Mouse (Mus musculus) CD4-positive, CD25-positive, alpha-beta regulatory T cell, adult 4 months (primary cell): ENCODE results near the gene Nup85. TPM values are rescaled to one million over a fixed set of nuclear protein-coding genes. Genes with fewer than 3 reads are reported as not detected.

ENCODE experiments used
- ATAC-seq: one replicate; pipeline ENCODE4 v1.8.0; 2017
- polyA plus RNA-seq, 2 experiments: library from polyadenylated mRNA; unstranded; fragments of 100-300 nt; shearing (Covaris generic); gene quantifications; one replicate each; pipeline ENCODE4 v1.2.1; 2017

Gene Nup85
- polyA plus RNA-seq, 2 experiments from 2014 or later: 64.4 to 82.5 TPM

GRCm38 (mm10) chr11:115614346-115615107 lies 50.3 kb downstream of the Nup85 start:
- ATAC-seq: no peak

DNA sequence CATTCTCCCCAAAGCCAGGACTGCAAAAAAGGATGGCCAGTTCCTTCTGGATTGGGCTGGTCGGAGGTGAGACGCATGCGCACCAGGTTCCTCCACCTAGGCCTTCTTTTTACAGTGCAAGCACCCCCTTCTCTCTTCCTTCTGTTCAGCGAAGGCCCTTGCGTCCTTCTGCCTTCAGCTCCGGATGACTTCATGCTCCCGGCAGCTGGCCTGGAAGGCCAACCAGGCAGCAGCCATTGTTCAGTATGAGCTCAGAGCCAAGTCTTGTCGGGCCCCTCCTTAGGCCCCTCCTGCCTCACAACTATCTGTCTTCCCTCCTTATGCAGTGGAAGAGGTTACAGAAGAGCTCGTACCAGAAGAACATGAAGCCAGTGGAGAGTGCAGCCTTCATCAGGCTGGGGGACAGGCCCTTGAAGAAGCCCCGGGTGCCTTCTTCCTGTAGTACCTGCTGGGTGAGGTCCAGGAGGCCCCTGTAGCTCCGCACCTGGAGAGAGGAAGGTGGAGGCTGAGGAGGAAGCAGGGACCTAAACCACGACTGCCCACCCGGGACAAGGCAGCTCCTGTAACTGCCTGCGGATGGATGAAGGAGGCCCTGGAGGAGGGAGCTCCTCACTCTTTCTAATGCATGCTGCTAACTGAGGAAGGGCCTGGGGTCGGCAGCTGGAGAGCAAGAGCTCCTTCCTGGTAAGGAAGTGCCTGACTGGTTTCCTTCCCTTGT lies 51.0 kb downstream of the Nup85 start:
- ATAC-seq: no peak

DNA sequence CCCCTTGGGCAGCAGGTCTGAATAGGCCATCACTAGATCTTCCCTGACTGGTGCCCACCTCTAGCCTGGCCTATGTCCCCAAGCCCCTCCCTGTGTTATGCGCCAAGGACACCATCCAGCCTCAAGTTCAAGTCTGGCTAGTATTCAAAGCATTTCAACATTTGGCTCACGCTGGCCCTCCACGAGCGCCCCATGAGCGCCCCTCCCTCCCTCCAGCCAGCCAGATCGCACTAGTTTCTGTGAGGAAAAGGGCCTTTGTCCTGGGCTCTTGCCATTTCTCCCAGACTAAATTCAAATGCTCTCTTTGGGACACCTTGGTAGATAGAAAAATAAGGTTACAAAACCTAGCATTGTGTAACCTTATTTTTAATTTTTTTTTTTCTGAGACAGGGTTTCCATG lies 51.6 kb downstream of the Nup85 start:
- ATAC-seq: no peak

DNA sequence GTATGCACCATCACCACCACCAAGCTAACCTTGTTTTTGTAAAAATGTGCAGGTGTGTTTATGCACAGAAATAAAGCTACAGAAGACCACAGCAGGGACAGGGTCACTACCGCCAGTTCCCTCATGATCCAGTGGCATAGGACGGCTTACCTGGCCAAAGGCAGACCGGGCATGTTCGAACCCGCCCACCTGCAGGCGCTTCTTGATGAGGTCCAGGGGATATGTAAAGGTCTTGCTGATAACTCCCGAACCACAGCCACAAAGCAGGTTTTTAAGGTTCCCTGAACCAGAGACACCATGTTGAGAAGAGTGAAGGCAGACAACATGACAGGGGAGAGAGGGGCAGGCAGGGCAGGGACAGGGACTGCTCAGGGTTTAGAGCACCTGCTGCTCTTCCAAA lies 52.1 kb downstream of the Nup85 start:
- ATAC-seq: no peak

DNA sequence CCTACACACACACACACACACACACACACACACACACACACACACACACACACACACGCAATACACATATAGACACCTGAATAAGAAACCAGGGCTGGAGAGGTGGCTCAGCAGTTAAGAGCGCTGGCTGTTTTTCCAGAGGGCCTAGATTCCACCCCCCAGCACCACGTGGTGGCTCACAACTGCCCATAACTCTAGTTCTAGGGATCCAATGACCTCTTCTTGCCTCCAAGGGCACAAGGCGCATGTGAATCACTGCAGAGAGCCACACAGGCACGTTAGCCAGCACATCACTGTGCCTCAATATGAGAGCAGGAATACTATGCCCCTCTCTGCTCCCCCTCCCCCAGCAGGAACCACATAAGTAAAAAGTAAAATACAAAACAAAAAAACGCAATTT lies 52.7 kb downstream of the Nup85 start:
- ATAC-seq: no peak

DNA sequence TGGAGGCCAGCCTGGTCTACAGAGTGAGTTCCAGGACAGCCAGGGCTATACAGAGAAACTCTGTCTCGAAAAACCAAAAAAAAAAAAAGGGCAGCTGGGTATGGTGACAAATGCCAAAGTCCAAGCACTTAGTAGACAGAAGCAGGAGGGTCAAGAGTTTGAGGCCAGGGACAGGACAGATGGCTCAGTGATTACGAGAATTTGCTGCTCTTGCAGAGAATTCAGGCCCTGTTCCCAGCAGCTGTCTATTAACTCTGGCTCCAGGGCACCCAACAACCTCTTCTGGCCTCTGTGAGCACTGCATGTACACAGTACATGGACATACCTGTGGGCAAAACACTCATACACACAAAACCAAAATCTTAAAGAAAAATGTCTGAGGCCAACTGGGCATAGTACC lies 53.8 kb downstream of the Nup85 start:
- ATAC-seq: no peak

DNA sequence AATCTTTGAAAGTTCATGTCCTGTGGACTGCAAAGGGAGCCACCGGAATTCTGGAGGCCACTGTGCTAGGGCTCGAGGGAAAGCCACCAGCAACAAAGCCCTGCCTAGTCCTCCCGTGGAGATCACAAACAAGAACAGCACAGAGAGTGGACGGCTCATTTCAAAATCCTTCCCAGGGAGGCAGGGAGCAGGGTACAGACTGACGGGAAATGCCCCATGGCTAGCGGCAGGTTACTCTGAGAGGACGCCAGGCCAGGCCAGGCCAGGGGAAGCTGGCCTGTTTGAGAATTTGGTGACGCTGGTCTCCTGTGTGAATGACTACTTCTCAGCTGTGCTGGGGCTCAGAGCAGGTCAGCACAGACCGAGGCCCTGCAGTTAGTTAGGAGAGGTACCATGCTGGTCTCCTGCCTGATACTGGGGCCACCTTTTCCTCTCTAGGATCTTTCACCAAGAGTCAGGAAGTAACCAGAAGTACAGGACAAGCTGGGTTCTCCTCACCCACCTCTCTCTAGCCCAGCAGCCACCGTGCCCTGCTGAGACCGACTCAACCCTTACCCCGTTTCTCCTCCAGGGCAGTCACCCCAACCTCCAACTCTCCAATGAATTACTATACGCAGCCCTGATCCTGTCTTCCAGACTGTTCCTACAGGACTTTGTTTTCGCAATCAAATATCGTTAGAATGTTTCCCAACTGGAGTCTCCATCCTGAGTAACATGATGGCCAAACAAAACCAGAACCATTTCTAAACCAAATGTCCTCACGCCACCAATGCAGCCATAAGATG lies 54.7 kb downstream of the Nup85 start:
- no peak for ATAC-seq

- no peak for ATAC-seq
Observed at GRCm38 (mm10) chr11:115619949-115620348, 55.7 kb downstream of the Nup85 start.

GRCm38 (mm10) chr11:115623487-115624070 lies 59.3 kb downstream of the Nup85 start:
- no peak for ATAC-seq

GRCm38 (mm10) chr11:115625877-115626276 lies 61.6 kb downstream of the Nup85 start:
- no peak for ATAC-seq

DNA sequence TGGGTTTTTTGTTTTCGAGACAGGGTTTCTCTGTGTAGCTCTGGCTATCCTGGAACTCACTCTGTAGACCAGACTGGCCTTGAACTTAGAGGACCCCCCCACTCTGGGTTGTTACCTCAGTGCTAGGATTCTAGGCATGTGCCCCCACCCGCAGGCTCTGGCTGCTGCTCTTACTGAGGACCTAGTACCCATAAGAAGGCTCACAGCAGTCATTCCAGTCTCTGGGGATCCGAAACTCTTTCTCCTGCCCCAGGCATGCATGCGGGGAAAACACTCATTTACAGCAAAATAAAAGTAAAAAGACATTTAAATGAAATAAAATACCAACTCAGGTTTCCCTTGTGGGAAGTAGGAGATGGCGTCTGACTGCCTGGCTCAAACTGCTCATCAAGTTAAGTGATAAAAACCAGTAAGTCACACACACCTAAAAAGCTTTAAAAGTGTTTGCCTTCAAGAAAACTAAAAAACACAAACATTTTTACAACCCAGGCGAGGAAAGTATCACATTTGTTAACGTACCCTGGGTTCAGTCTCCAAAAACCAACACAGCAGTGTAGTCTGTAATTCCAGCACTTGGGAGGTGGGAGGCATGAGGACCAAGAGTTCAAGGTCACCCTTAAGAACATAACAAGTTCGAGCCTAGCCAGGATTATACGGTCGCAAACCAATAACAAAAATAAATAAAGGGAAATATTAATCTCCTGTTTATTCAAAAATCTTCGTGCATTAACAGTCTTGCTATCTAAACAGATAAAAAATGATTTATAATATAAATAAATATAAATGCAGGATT lies 62.8 kb downstream of the Nup85 start:
- ATAC-seq: no peak

DNA sequence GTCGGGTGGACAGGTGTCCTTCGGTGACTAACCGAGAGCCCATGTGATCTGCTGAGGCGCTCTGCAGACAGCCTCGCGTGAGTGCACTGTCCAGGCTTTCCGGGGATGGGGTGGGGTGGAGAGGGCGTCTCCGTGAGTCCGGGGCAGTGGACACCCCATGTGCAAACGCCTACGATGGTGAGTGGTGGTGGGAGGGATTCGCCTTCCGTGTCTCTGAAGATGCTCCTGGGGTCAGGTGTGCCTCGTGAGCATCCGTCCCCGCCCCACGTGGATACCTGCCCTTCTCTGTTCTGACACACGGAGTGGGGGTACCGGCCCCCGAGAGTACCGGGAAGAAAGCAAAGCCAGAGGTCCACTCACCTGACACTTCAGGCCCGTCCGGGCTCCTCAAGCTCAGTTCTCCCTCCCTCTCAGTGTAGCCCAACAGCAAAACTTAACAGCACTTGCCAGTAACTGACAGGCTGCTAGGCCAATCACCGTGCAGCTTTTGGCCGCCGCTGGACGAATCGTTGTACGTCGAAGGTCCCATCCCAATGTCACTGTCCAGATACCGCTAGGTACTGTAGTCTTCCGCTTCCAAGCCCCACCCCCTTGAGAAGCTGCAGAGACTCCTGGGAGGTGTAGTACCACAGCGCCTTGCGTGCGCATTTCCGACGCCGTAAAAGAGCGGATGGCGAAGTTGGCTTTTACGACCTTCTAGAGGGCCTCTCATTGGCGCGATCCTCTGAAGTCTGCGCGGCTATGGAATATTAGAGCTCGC lies 63.7 kb downstream of the Nup85 start, which contains the start of gene Slc25a19:
TSS of gene Slc25a19 (minus strand) at position 591 of the 760 bp plus-strand sequence.
- peak; percentile 87 for ATAC-seq

DNA sequence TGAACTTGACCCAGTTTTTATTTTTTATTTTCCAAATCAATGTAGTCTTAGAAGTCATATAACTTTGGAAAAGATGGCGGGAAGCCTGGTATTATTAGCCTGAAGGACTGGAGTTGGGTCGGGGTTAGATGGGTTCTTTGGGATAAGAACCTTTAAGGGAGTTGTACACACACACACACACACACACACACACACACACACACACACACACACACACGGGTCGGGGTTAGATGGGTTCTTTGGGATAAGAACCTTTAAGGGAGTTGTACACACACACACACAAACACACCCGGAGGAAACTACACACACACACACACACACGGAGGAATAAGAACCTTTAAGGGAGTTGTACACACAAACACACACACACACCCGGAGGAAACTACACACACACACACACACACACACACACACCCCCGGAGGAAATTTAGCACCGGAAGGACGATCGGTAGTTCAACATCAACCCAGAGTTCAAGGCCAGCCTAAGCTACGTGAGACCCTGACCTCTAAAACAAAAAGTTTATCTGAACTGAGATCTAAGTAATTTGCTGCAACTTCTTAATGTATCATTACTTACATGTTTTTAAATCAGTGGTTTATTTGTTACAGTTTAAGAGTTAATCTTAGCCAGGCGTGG lies 64.3 kb downstream of the Nup85 start:
- no peak for ATAC-seq

DNA sequence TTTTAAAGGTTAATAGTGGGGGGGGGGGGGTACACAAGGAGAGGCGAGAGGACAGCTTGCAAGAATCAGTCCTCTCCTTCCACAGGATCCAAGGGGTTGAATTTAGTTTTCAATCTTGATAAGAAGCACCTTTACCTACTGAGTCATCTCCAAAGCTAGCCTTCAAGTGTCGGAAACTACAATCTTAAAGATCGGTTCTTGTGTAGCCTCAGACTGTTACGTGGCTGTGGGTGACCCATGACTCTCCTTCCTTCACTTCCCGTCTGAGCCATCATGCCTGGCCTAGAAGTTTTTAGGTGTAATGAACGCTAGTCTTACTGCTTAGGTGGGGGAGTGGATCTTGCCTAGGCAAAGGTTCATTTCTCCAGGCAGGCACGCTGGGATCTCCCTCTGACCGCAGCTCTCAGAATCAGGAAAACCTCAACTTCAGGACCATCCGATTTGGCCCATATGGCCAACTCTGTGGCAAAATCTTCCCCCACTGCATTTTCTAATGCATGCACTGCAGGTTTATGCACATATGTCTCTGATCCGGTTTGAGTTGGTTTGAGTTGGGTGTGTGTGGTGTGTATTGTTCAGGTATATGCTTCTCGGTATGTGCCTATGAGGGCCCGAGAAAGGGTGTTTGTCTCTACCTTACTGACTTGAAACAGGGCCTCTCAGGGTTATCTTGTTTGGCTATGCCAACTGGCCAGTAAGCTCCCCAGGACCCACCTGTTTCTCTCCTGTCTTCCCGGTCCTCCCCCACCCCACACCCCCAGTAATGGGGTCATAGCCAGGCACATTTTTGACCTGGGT lies 65.7 kb downstream of the Nup85 start:
- ATAC-seq: peak; percentile 22

DNA sequence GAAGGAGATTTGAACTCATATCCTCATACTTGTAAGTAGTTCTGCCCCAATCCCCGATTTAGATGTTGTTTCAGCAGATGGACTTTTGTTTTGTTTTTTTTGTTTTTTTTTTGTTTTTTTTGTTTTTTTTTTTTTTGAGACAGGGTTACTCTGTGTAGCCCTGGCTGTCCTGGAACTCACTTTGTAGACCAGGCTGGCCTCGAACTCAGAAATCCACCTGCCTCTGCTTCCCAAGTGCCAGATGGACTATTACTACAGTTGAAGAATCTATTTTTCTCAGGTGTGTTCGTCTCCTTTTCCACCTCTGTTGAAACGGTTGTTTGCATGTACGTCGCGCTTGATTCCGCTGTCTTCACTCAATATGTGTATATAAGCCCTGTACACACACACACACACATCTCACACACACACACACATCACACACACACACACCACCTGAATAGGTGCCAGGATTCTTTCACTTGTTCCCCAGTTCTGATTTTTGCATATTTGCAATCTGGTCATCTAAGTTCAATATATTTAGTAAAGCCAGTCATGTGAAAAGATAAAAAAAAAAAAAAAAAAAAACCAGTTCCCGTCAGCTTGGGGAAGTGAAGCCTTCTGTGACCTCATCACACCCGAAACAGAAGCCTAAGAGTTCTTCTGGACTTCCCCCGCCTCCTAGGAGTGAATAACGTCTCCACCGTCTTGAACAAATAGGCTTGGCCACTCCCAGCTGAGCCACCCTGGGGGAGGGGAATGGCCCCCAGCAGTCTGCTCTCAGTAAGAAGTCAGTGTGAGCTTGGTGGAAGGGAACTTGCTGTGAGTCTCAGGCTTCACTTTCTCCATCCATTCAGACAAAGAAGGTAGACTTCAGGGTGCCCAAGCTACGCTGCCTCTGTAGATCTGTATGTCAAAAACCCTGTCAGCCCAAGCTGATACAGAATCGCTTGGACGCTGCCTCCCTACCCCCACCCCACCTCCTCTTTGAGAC lies 66.6 kb downstream of the Nup85 start:
- peak; percentile 68 for ATAC-seq

GRCm38 (mm10) chr11:115631505-115631890 lies 67.3 kb downstream of the Nup85 start:
- no peak for ATAC-seq

DNA sequence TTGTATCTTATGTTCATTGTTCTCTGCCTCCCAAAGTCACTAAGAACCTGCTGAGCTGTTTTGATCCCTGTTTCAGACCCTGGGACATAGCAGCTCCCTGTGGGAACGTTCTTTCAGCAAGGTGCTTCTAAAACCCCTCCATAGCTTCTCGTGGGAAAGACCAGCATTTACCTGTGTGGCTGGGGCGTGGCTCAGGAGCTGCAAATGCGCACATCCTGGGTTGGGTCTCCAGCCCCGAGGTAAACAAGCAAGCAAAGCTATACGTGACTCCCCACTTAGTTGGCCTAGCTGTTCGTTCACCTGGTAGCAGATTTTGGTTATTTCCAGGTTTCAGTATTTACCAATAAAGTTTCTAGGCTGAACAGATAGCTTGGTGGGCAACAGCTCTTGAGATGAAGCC lies 68.0 kb downstream of the Nup85 start:
- ATAC-seq: no peak

DNA sequence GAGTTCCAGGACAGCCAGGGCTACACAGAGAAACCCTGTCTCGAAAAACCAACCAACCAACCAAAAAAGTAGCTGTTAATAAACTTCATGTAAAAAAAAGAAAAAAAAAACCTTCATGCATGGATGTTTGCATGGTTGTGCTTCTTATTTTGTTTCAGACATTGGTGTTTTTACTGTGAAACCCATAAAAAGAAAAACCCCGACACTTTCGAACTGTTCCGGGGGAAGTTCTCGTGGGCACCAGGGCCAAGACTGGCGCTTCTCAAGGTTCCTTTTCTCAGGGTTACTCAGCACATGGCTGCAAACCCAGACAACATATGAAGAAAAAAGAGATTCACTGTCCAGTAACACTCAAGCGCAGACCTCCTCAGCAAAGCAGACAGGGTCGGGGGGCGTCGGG lies 68.6 kb downstream of the Nup85 start:
- no peak for ATAC-seq
